Mouse (Mus musculus) thymus, adult 18-20 months (tissue): ENCODE measurements around the gene G6pc3.

Experiments used
- DNase-seq, 2 experiments: peaks; one replicate each; pipeline ENCODE4 v3.0.0; 2022; ENCODE audit warnings: mixed read lengths in 2 of 2

Gene G6pc3

GRCm38 (mm10) chr11:102190848-102191247 lies 1.4 kb downstream of the G6pc3 start:
- DNase-seq = no peak

GRCm38 (mm10) chr11:102193657-102194440 lies 4.4 kb downstream of the G6pc3 start:
- DNase-seq = no peak

GRCm38 (mm10) chr11:102196018-102196797 lies 6.8 kb downstream of the G6pc3 start:
- DNase-seq = no peak

GRCm38 (mm10) chr11:102198245-102198644 lies 8.8 kb downstream of the G6pc3 start:
- DNase-seq = no peak

- DNase-seq = no peak
These were observed 10.4 kb downstream of the G6pc3 start for GRCm38 (mm10) chr11:102199856-102200255.

GRCm38 (mm10) chr11:102201408-102201821 lies 12.0 kb downstream of the G6pc3 start:
- peak in 1 of 2 experiments; percentile 2 for DNase-seq

GRCm38 (mm10) chr11:102206481-102206880 lies 17.1 kb downstream of the G6pc3 start:
- no peak for DNase-seq

- DNase-seq = no peak
These were observed 18.7 kb downstream of the G6pc3 start for GRCm38 (mm10) chr11:102207825-102208777.

- no peak for DNase-seq
These were observed 19.4 kb downstream of the G6pc3 start for GRCm38 (mm10) chr11:102208846-102209245.

- no peak for DNase-seq
These were observed 20.3 kb downstream of the G6pc3 start for GRCm38 (mm10) chr11:102209742-102210141.

- DNase-seq = no peak
These were observed 20.8 kb downstream of the G6pc3 start for GRCm38 (mm10) chr11:102210185-102210584.

- DNase-seq = no peak
These were observed 21.6 kb downstream of the G6pc3 start for GRCm38 (mm10) chr11:102211011-102211410.

GRCm38 (mm10) chr11:102211936-102212341 lies 22.5 kb downstream of the G6pc3 start:
- no peak for DNase-seq

GRCm38 (mm10) chr11:102214430-102215156 lies 25.2 kb downstream of the G6pc3 start:
- DNase-seq = no peak

- no peak for DNase-seq
These were observed 26.1 kb downstream of the G6pc3 start for GRCm38 (mm10) chr11:102215511-102215910.

- DNase-seq = no peak
These were observed 26.9 kb downstream of the G6pc3 start for GRCm38 (mm10) chr11:102216056-102216885.

- no peak for DNase-seq
These were observed 27.4 kb downstream of the G6pc3 start for GRCm38 (mm10) chr11:102216886-102217240.

GRCm38 (mm10) chr11:102217396-102217795 lies 28.0 kb downstream of the G6pc3 start:
- no peak for DNase-seq

- DNase-seq = no peak
These were observed 28.5 kb downstream of the G6pc3 start for GRCm38 (mm10) chr11:102217876-102218430.

- DNase-seq = peak; percentile 84 to 87
These were observed 29.4 kb downstream of the G6pc3 start for GRCm38 (mm10) chr11:102218783-102219182.
